Mouse (Mus musculus) CD8-positive naive resting alpha-beta T cell, adult 57 days (primary cell): ENCODE data around the gene Gm4175. TPM values are rescaled to one million over a fixed set of nuclear protein-coding genes. Genes with fewer than 3 reads are reported as not detected.

ENCODE experiments used
- total RNA-seq: library from RNA; stranded (reverse); gene quantifications from one replicate; pipeline ENCODE4 v1.2.4, GENCODE M21; 2023

Gm4175 gene
- total RNA-seq = not detected

DNA sequence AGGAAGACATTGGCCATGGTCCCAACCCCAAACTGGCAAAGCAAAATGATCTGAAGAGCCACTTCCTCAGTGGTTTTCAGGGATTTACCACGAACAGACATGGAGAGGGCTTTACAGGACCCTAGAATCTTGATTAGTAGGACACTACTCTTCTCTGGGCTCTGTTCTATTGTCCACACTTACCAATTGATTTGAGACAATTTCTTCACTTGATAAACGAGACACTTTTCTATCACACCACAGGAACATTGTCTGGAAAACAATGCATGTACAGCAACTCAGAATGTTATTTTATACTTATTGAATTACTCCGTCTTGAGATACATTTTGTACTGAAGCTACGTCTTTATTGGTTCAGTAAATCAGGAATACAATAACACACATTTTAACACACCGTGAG is at the start of gene Gm4175:
Gene Gm4175 (minus strand): TSS at position 101 of the 400 bp plus-strand sequence.

GRCm38 (mm10) chr7:21796628-21797027 is 35.4 kb upstream of the Gm4175 start, which contains the start of gene Gm4177:
Gm4177 (minus strand) TSS chr7:21796728.

Other genes starting within 250 kb of the Gm4175 start
- not detected for gene Vmn1r130, start 249.7 kb downstream of the Gm4175 start, total RNA-seq
- not detected for gene Vmn1r131, start 215.4 kb downstream of the Gm4175 start, total RNA-seq
- not detected for gene Vmn1r132, start 147.4 kb downstream of the Gm4175 start, total RNA-seq
- gene Gm4177, start 35.3 kb upstream of the Gm4175 start, total RNA-seq = not detected
- not detected for gene Vmn1r135, start 70.9 kb upstream of the Gm4175 start, total RNA-seq
- gene Gm5725, start 82.8 kb upstream of the Gm4175 start, total RNA-seq = not detected
- not detected for gene Gm5891, start 159.8 kb upstream of the Gm4175 start, total RNA-seq
- gene Vmn1r137, start 233.1 kb upstream of the Gm4175 start, total RNA-seq = not detected